In the genomic region with DNA sequence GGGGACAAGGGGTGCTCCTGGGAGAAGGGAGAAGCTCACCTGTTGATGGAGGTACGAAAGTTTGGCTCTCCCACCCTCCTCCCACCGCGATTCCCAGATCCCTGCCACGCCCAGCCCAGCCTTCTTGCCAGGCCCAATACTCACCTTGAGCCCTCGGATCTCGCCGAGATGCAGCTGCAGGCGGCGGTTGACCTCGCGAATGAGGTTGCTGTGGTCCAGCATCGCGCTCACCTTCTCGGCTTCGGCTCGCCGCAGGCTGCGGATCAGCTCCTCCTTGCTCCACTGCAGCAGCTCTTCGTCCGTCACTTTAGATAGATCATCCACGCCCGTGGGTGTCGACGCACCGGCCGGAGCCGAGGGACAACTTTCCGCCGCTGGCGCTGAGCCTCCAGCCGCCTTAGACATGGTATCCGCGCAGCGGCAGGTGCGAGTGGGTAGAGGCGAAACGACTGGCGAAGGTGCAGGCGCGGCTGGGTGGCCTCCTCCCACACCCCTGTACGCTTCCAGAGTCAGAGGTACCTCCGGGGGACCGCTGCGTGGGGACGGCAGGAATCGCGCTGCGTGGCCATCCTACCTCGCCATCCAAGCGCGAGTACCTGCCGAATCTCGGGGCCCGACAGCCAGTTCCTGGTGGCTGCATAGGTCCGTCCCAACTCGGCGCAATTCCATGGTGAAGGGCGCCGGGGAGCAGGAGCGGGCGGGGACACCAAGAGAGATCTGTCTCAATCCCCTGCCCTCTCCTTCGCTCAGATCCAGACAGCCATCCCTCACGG, we compare ENCODE assay signal across 8 mouse cellular contexts. TPM values are rescaled to one million over a fixed set of nuclear protein-coding genes. Genes with fewer than 3 reads are reported as not detected.
DNase-seq lines count a peak whose midpoint lies in the region; ATAC-seq and TF ChIP-seq lines count a peak whose summit lies in the region.

No protein-coding gene starts in this region.

- no peaks in the 10 kb centered on the region for H3K9me3 ChIP-seq in embryonic facial prominence, embryonic 12.5 days
- H3K9me3 ChIP-seq in heart, embryonic 16.5 days (replicated peaks; ENCODE audit: control insufficient read depth, low read length): no peaks in the 10 kb centered on the region
- H3K9me3 ChIP-seq in limb, embryonic 13.5 days: no peaks in the 10 kb centered on the region
- H3K9me3 ChIP-seq in midbrain, embryonic 16.5 days (replicated peaks; ENCODE audit: control insufficient read depth, low read length, poor library complexity, severe bottlenecking): no peaks in the 10 kb centered on the region

- no peak overlapping the region for H3K27ac ChIP-seq in cerebellum, adult 2 months (ENCODE audit: insufficient read depth, low read length)
- no peak overlapping the region for H3K27ac ChIP-seq in embryonic facial prominence, embryonic 12.5 days
- no peak overlapping the region for H3K27ac ChIP-seq in heart, embryonic 16.5 days (ENCODE audit: low read length)
- no peak overlapping the region for H3K27ac ChIP-seq in limb, embryonic 13.5 days
- H3K27ac ChIP-seq in midbrain, embryonic 16.5 days (ENCODE audit: low read length): peak overlapping the region; percentile 94

- peak overlapping the region; percentile 53 for H3K9ac ChIP-seq in embryonic facial prominence, embryonic 12.5 days
- H3K9ac ChIP-seq in heart, embryonic 16.5 days (ENCODE audit: low read length): peak overlapping the region; percentile 60
- H3K9ac ChIP-seq in limb, embryonic 13.5 days: peak overlapping the region; percentile 66
- peak overlapping the region; percentile 85 for H3K9ac ChIP-seq in midbrain, embryonic 16.5 days (ENCODE audit: low read depth, low read length)

- peak overlapping the region; percentile 98 for H3K4me2 ChIP-seq in embryonic facial prominence, embryonic 12.5 days (replicated peaks)
- H3K4me2 ChIP-seq in heart, embryonic 16.5 days (ENCODE audit: low read depth, low read length): peak overlapping the region; percentile 90
- H3K4me2 ChIP-seq in limb, embryonic 13.5 days (replicated peaks): peak overlapping the region; percentile 97
- H3K4me2 ChIP-seq in midbrain, embryonic 16.5 days (ENCODE audit: low read length): peak overlapping the region; percentile 69

- 1% methylated on average over 61 of the region's 63 CpGs for WGBS in cerebellum, adult 2 months
- WGBS in embryonic facial prominence, embryonic 12.5 days: under 1% methylated on average over 57 of the region's 63 CpGs
- under 1% methylated on average over 62 of the region's 63 CpGs for WGBS in heart, embryonic 16.5 days
- under 1% methylated on average over 63 of the region's 63 CpGs for WGBS in limb, embryonic 13.5 days
- under 1% methylated on average over 63 of the region's 63 CpGs for WGBS in midbrain, embryonic 16.5 days

- no peaks in the 10 kb centered on the region for H3K4me1 ChIP-seq in cerebellum, adult 2 months (ENCODE audit: control insufficient read depth, insufficient read depth, low read length)
- 0 out of 2 replicates have a peak, but pooled peaks cover 4% of the 10 kb centered on the region for H3K4me1 ChIP-seq in embryonic facial prominence, embryonic 12.5 days
- H3K4me1 ChIP-seq in heart, embryonic 16.5 days (ENCODE audit: control insufficient read depth, insufficient read depth, low read length): no peaks in the 10 kb centered on the region
- H3K4me1 ChIP-seq in limb, embryonic 13.5 days: peaks cover 13% of the 10 kb centered on the region
- peaks cover 13% of the 10 kb centered on the region for H3K4me1 ChIP-seq in midbrain, embryonic 16.5 days (ENCODE audit: control insufficient read depth, insufficient read depth, low read length)

- no peaks in the 10 kb centered on the region for H3K27me3 ChIP-seq in cerebellum, adult 2 months (ENCODE audit: control insufficient read depth, insufficient read depth, low read length)
- H3K27me3 ChIP-seq in embryonic facial prominence, embryonic 12.5 days: peaks cover 28% of the 10 kb centered on the region
- H3K27me3 ChIP-seq in heart, embryonic 16.5 days (ENCODE audit: control insufficient read depth, insufficient read depth, low read length): peaks cover 22% of the 10 kb centered on the region
- H3K27me3 ChIP-seq in limb, embryonic 13.5 days: peaks cover 51% of the 10 kb centered on the region
- no peaks in the 10 kb centered on the region for H3K27me3 ChIP-seq in midbrain, embryonic 16.5 days (ENCODE audit: control insufficient read depth, insufficient read depth, low read depth, low read length)

- no peak for TF ChIP-seq POLR2A in cerebellum, adult 2 months (IDR thresholded peaks at IDR 0.05; ENCODE audit: borderline replicate concordance, insufficient read depth, low read length)

- peak in 1 of 2 experiments; percentile 14 for DNase-seq in cerebellum, adult 2 months
- no peak for DNase-seq in cerebellum, adult 11-12 months
- DNase-seq in 3134 (ENCODE audit: extremely low read depth, insufficient read length, low spot score): peak; percentile 12

- no peaks in the 10 kb centered on the region for H3K36me3 ChIP-seq in embryonic facial prominence, embryonic 12.5 days
- H3K36me3 ChIP-seq in heart, embryonic 16.5 days (ENCODE audit: control insufficient read depth, insufficient read depth): no peaks in the 10 kb centered on the region
- H3K36me3 ChIP-seq in limb, embryonic 13.5 days: no peaks in the 10 kb centered on the region
- H3K36me3 ChIP-seq in midbrain, embryonic 16.5 days (ENCODE audit: control insufficient read depth, insufficient read depth, low read length): no peaks in the 10 kb centered on the region

- H3K4me3 ChIP-seq in cerebellum, adult 2 months (replicated peaks; ENCODE audit: insufficient read depth, low read depth, low read length): peak overlapping the region; percentile 54
- peak overlapping the region; percentile 54 for H3K4me3 ChIP-seq in embryonic facial prominence, embryonic 12.5 days
- H3K4me3 ChIP-seq in heart, embryonic 16.5 days (ENCODE audit: low read length): peak overlapping the region; percentile 60
- peak overlapping the region; percentile 56 for H3K4me3 ChIP-seq in limb, embryonic 13.5 days
- peak overlapping the region; percentile 84 for H3K4me3 ChIP-seq in midbrain, embryonic 16.5 days (ENCODE audit: low read depth, low read length)

- ATAC-seq in embryonic facial prominence, embryonic 12.5 days (ENCODE audit: insufficient number of reproducible peaks, insufficient read depth, low FRiP score, low TSS enrichment): peak; percentile 47; the same call in 1 of the 2 replicates
- peak; percentile 37; the same call in 1 of the 2 replicates for ATAC-seq in heart, embryonic 16.5 days (replicated peaks; ENCODE audit: extremely low read depth, insufficient read depth, low FRiP score)
- peak; percentile 70; the same call in 1 of the 2 replicates for ATAC-seq in limb, embryonic 13.5 days (ENCODE audit: low FRiP score, low read depth)
- peak; percentile 84 for ATAC-seq in midbrain, embryonic 16.5 days
- no peak for ATAC-seq in monocyte, adult 5-6 weeks (replicated peaks; ENCODE audit: insufficient number of reproducible peaks, low FRiP score, low TSS enrichment, poor library complexity, severe bottlenecking)

- no peak for TF ChIP-seq CTCF in cerebellum, adult 2 months (IDR thresholded peaks at IDR 0.05; ENCODE audit: borderline replicate concordance, insufficient read depth, low read depth, low read length)

RNA-seq across cellular contexts. Expression of gene Ccdc85a, which starts 0.8 kb away (rescaled TPM):
- 18.8 and 23.0 TPM in 2 replicates for polyA plus RNA-seq in cerebellum, adult 2 months (2012; rRNA removed)
- polyA plus RNA-seq in embryonic facial prominence, embryonic 12.5 days (2016; fragmentation: Nextera tagmentation; extraction: Ambion mirVana): 4.5 and 5.6 TPM in 2 replicates
- polyA plus RNA-seq in heart, embryonic 16.5 days (2015; fragmentation: Nextera tagmentation; extraction: Ambion mirVana): 1.0 and 2.1 TPM in 2 replicates
- polyA plus RNA-seq in limb, embryonic 13.5 days (2015; fragmentation: Nextera tagmentation; extraction: Ambion mirVana): 3.4 and 3.7 TPM in 2 replicates
- 61.7 and 69.8 TPM in 2 replicates for polyA plus RNA-seq in midbrain, embryonic 16.5 days (2015; fragmentation: Nextera tagmentation; extraction: Ambion mirVana)
- total RNA-seq in monocyte, adult 5-6 weeks (2017): not detected in 3 replicates
